Mouse (Mus musculus) spleen, adult 18-20 months (tissue): ENCODE data around the gene Mvp.

ENCODE experiments used
- DNase-seq, 2 experiments: peaks; one replicate each; pipeline ENCODE4 v3.0.0; 2022; ENCODE audit warnings: mixed read lengths in 2 of 2

Mvp gene

DNA sequence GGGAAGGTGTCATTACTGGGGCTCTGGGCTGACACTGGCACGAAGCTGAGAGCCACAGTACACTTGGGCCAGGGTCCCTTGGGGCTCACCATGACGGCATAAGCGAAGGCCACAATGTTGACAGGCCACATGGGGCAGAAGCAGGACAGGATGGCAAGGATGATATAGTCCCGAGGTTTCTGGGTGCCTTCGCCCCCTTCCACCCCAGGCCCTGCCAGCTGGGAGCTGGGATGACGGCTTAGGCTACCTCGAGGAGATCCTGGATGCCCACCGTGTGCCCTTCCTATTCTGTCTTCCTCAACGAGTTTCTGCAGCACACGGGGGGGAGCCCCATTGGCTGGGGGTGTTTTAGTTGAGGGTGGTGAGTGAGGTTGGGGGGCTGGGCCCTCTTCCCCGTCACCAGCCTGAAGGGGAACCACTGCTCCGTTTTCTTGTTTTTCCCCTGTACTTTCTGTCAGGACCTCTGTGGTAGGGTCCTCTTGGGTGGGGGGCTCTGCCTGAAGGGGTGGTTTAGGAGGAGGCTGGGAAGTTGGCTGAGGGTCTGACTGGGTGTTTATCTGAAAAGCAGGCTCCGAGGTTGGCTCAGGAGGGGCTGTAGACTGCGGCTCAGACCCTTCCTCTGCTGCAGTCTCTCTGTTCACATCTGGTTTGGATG, 5.0 kb upstream of the Mvp start:
- no peak for DNase-seq

DNA sequence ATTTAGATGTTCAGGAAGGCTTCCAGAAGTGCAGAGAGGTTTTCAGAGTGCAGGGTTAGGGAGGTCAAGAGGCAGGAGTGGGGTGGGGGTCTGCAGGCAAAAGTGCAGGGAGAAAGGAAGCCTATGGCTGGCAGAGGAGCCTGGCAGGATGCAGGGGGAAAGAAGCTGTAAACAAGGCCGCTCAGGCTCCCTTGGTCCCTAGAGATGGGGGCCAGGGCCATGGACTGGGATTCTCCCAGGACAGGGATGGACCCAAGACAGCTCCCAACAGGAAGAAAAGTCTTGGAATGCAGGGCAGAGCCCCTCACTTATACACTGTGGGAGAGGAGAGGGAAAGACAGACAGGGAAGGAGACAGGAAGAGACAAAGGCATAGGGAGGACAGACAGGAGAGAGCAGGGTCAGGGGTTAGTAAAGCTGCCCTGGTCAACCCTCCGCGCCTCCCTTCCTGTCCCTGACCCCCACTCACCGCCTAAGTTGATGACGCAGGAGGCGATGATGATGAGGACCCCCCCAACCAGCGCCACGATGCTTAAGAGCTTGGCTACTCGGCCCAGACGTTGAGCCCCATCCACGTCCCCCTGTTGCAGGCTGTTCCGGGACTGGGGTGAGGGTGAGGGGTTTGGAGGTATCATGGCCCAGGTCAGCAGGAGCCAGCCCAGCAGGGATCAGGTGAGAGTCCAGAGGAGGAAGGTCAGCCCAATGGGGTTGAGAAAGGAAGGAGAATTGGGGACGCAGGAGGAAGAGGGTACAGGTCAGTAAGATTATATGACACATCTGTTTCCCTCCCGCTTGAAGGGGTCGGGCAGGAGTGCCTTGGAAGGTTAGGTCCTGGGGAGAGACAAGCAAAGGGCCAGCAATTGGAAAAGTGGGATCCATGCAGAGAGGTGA, 4.2 kb upstream of the Mvp start:
- no peak for DNase-seq

DNA sequence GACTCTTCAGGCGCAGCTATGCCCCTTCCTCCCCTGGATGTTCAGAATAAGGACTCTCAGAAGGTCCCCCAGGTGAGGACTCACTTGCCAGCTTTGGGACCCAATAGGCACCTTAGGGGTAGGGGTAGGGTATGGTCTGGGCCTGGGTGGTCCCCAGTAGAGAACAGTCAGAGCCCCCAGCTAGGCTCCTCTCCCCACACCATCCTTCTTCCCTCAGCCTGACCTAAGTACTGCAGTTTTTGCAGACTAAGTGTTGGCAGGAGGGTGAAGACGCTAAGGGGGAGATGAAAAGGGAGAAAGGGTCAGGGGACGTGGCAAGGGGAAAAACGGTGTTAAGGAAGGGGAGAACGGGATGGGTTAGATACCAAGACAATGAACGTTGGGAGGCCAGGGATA, 3.5 kb upstream of the Mvp start:
- no peak for DNase-seq

DNA sequence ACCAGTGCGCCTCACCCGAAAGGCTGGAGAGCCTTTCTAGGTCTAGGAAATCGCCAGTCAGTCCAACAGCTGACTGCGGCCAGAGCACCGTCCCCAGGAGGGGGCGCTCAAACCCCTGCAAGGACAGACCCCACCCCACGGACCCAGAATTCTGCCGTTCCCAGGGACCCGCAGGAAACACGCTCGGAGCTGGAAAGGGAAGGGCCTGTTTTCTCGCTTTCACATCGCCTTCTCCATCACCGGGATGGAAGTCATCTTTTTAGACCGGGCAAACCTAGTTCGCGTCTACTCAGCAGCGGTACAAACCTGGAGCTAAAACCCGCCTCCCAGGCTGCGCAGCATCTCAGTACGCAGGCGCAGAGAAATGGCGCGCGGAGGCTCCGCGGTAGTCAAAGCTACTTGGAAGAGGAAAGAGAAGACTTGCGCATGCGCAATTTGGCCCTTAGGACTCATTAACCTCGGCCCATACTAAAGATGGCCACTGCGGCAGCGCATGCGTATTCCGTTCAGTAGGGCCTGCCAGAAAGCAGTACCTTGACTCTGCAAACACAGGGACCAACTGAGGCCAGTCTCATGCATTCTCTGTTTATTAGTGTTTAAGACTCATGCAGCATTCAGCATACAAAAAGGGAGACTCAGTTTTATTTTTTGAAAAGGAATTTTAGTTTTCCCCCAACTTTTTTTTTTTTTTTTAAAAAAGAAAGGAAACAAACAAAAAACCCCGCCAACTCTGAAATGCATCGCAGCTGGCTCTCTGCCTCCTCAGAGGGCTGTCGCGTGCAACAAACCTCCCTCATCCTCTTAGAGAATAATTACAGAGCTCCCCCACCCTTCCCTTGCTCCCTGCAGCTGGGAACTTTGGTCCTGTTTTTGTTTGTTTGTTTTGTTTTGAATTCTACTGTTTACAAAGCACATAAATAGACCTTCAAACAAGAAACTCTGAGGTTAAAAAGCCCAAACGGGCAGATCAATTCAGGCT, 2.8 kb upstream of the Mvp start, which contains the start of gene Pagr1a:
Gene Pagr1a, minus strand, starts transcription at position 382 of the 979 bp plus-strand sequence.
- peak; percentile 93 to 94 for DNase-seq

DNA sequence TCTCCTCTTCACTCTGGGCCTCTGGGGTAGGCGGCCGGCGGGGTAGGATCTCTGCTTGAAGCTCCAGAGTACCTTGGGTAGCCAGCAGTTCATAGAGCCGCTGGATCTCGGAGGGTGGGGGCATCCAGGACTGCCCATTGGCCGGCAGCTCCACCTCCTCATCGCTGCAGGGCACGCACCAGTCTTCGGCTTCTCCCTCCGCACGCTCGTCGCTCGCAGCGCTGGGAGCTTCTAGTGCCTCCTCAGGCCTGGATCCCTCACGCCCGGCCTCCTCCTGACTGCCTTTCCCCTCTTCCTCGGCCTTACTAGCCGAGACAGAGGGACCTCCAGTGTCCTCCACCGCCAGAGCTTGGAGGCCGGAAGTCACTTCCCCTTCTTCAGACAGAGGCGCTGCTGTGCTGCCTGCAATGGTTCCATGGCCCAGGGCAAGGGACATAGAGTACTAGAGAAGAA, 2.1 kb upstream of the Mvp start:
- DNase-seq, result no peak

DNA sequence TGATC, 1.9 kb upstream of the Mvp start, which contains the start of gene Pagr1b:
Gene Pagr1b, minus strand, starts transcription at position 4 of the 5 bp plus-strand sequence.
- DNase-seq, result no peak

DNA sequence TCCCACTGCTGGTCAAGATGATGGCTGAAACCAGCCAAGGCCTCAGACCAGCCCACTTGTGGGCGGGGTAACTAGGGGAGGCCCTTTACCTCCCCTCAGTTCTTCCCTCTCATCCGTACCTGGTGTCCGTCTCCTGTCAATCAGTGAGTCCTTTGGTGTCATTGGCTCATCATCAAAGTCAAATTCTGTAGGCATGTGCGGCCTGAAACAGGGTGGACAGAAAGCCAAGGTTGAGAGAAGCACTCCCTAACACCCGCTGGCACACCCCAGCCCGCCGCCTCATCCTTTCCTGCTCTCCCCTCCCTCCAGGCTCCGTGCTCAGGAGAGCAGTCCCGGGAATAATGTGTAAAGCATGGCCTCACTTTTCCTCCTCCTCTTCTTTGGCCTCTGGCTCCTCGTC, 1.7 kb upstream of the Mvp start:
- no peak for DNase-seq

DNA sequence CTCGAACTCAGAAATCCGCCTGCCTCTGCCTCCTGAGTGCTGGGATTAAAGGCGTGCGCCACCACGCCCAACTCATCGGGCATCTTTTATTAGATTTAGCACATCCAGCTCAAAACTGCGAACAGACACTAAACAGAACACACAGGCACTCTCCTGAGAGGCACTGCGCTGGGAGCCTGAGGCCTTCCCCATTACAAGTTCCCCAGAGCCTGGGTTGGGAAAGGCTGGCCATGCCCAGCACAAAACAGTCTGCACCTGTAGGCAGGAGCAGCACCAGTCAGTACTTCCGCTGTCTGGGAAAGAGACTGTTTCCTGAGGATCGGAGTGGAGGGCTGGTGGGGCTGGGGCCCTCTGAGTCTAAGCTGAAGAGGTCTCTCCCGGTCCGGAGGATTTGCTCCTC, 572 bp upstream of the Mvp start:
- DNase-seq, result no peak

DNA sequence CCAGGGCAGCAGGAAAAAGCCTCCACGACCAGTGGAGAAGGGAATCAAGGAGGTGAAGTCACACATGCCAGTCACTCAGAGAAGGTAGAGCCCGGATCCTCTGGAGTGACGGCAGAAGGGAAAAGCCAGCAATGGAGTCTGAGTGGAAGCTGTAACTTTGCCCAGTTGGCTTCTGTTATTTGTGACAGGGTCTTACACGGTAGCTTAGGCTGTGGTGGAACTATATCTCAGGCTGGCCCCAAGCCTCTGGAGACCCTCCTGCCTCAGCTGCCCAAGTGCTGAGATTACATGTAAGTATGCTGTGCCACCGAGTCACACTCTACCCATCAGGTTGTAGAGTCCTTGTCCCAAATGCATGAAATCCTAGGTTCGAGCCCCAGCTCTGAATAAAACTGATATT, 1.0 kb downstream of the Mvp start:
- no peak for DNase-seq

DNA sequence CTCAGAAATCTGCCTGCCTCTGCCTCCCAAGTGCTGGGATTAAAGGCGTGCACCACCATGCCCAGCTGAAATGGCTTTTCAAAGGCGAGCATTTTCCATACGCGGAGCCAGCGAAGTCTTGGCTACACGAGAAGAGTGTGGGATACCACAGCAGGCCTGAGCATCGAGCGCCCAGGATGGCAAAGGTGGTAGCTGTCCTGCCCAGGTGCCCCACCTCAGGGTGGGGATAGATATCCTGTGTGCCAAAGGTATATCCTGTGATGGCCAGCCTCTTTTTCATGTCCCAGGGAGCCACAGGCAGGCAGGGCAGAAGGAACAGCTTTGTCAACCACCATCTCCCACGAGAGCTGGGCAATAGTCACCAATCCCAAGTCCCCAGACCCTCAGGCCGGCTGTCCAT, 1.6 kb downstream of the Mvp start:
- no peak for DNase-seq

DNA sequence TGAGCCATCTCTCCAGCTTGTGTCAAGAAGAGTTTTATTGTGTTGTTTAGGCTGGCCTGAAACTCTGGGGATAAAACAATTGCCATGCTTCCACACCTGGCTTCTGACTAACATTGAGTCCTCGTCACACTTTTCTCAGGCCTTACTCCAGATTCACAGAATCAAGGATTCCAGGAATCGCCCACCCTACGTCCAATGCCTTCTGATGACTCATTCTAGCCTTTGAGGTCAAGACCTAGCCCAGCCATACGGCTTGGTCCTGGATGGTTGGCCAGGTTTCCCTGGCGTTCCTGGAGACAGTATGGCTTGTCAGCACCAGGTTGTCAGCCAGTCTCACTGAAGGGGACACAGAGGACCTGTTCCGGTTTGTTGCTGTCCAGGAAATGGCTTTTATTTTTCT, 2.0 kb downstream of the Mvp start:
- no peak for DNase-seq

DNA sequence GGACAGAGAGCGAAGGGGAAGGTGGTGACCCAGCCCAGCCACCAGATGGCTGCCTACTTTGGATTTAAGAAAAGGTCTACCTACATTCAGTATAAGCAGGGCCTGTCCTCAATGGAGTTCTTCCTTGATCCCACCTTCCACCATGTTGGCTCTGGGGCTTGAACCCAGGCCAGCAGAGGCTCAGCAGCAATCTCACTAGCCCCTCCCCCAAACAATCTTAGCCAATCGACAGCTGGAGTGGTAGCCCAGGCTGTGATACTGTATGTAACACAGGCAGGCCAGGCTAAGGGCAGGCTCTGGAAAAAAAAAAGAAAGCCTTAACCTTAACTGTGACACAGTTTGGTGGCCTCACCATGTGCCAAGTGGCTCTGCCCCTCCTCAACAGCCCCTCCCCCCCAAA, 2.7 kb downstream of the Mvp start:
- no peak for DNase-seq

DNA sequence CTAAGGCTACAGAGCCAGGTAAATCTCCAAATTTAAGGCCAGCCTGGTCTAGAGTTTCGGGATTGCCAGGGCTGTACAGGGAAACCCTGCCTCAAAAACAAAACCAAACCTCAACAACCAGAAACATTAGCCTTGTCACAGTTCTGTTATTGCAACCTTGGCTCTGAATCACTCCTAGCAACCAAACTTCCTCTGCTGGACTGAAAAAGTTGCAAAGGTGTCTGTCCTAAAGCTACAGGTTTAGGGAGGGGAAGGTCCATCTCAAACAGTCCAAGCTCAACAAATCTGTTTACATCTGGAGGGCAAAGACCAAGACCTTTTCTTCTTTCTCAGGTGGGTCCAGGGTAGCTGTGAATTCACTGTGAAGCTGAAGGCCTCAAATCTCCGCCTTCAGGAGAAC, 3.4 kb downstream of the Mvp start:
- DNase-seq, result no peak

DNA sequence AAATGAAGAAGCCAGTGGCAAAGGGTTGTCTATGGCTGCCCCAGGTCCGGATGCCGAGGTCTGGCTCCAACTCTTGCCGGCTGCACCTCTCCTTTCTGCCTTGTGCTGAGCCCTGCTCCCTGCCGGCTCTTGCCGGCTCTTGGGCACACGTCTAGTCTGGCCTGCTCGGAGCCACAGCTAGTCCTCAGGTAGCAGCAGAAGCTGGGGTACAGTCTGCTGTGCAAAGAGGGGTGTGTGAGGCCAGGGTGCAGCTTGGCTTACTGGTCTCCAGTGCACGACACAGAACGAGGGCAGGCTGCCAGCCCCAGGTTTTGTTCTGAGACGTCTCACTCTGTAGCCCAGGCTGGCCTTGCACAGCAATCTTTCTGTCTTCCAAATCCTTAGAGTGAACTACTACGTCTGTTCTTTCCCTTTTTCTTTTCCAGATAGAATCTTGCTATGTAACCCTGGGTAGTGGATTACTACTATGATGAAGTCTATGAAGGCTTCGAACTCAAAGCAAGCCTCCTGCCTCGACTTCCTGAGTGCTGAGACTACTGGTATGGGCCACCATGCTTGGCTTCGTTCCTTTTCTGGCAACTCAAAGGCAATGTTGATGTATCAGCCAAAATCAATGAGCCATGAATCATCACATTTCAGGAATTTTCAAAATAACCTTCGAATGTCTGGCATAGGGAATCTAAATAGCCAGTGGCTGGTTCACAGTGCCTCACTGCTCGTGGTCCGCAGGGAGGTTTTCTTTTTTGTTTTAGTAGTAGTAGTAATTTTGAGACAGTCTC, 4.9 kb downstream of the Mvp start:
- no peak for DNase-seq

DNA sequence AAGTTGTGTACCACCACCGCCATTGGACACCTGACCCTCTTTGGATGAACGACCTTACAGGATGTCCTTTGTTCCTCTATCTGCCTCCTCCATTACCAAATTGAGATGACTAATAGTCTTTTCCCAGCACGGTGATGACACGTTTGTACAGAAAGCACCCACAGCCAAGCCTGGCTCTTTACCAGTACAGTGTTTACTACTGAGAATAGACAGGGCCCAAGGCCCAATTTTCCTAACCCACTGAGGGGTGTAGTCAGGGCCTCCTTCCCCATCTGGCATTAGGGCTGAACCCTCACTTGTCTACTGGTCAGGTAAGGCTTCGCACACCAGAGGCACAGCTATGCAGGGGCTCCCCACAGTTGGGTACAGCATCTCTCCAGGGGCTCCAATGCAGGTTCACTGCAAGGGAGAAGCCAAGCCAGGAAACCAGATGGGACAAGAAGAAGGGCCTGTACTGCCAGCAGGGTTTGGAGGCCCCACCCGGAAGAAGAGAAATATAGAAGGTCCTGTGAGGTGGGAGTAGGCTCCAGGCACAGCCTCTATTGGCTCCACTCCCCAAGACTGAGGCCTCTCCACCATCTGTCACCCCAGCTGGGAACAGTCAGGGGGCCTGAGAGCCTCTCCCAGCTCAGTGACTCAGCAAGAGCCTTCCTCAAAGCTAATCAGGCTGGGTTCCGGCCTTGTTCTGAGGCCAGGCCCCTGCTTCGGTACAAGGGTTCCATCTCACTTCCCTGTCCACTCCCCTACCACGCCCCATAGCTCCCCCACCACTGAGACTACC, 6.0 kb downstream of the Mvp start:
- peak; percentile 52 to 53 for DNase-seq

DNA sequence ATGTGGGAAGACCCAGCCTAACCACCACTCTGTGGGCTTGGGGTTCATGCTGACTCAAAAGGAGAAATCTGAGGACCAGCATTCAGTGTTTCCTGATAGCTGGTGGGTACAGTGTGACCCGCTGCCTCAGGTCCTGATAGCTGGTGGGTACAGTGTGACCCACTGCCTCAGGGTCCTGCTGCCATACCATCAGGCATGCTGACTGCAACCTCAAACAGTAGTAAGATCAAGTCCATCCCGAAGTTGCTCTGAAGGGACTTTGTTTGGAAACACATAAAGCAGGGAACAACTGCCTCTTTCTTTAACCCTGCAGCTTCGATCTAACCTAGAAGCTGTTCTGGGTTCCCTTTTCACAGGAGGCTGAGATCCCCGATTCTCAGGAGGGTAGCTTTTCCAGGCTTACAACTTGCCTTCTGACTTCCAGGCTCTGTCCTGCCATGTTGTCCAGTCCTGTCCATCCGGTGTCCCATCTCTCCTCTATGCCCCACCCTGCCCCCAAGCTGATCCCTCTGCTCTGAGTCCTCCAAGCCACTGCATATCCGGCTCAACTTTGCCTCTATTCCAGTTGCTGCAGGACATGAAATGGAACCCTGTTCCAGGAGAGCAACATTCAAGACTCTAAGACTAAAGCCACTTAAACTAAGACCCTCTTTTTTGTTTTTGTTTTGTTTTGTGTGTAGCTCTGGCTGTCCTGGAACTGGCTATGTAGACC, 7.0 kb downstream of the Mvp start:
- no peak for DNase-seq

DNA sequence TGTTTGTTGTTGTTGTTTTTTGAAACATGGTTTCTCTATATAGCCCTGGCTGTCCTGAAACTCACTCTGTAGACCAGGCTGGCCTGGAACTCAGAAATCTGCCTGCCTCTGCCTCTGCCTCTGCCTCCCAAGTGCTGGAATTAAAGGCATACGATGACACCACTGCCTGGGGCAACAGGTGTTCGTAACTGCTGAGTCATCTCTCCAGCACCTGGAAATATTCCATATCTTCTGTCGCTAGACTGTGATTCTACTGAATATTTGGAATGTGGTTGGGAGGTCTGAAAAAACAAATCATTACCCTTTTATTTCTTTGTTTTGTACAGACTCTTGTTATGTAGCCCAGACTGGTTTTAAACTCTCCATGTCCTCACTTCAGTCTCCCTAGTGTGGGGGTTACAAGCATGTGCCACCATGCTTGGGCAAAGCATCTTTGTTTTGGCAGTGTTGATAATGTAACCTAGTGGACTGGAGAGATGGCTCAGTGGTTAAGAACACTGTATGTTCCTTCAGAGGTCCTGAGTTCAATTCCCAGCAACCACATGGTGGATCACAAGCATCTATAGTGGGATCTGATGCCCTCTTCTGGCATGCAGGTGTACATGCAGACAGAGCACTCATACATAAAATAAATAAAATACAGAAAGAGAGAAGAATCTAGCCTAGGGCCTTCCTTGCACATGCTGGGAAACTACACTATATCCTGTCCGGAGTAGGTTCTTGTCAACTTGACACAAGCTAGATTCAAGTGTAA, 10.1 kb downstream of the Mvp start:
- no peak for DNase-seq

DNA sequence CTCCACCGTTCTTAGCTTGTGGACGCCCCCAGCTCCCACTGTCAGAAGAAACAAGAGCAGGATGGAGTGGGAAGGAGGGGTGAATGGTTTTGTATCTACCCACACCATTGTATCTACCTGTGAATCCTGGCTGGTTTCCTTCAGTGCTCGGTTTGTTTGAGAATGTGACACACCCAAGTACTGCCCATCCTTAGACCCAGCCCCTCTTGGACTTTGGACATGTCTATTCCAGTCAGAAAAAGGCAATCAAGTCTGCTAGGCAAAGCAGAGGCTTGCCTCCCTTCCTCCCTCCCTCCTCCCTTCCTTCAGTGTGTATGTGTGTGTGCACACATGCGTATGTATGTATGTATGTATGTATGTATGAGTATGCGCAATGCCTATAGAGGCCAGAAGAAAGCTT, 10.8 kb downstream of the Mvp start:
- DNase-seq, result no peak

DNA sequence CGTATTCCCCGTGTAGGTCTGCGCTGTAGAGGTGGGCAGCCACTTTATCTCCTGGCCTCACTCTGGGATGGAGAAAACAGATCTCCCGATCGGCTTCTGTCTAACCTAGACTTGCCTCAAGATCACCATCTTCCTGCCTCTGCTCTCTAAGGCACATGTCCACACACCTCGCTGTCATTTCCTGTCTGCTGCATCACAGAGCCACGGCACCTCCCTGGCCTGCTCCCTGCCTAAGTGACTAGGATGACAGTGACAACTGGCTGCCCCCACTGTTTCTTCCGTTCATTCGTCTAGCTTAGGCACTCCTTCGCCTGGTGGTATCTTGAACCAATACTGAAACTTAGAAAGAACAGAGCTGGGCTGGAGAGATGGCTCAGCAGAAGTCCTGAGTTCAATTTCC, 14.9 kb downstream of the Mvp start:
- no peak for DNase-seq

DNA sequence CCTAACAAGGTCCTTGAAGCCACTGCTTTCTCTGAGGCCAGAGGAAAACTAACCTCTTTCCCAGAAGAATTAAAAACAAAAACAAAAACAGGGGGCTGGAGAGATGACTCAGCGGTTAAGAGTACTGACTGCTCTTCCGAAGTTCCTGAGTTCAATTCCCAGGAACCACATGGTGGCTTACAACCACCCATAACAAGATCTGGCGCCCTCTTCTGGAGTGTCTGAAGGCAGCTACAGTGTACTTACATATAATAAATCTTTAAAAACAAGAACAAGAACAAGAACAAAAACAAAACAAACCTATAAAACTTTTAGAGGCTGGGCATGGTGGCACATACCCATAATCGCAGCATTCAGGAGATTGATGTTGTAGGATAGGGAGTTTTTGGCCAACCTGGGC, 18.0 kb downstream of the Mvp start:
- DNase-seq, result peak in 1 of 2 experiments; percentile 25

DNA sequence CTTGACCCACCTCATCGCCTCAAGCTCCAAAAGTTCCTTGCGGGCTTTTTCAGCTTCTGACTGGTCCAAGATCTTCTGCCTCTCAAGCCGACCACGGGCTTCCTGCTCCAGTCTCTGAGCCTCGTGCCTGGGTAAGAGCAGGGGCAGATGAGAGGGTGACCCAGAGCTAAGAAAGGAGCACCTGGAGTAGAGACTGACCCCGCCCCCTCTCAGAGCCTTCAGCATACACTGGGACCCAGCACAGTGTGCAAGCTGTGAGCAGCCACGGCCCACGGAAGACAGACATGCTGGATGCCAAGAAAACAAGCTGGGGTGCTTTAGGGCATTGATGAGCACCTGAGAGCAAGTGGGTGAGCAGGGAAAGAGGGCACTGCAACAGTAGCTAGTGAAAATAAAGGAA, 25.6 kb downstream of the Mvp start:
- DNase-seq, result no peak
